Mouse (Mus musculus) fibroblast of lung, adult 2 months (primary cell): Measurements from ENCODE around the gene Gdpd4.
A peak's percentile ranks its signal among the peaks of the same experiment; 100 is the strongest.

Experiments
- DNase-seq: peaks from one replicate; pipeline ENCODE4 v3.0.0-alpha.2; 2011; ENCODE audit warnings: low read depth

The Gdpd4 gene

GRCm38 (mm10) chr7:97919742-97920141 is at the start of gene Gdpd4:
Gene Gdpd4, plus strand, starts transcription at chr7:97919955.
- no peak for DNase-seq

- DNase-seq = no peak
Observed at GRCm38 (mm10) chr7:97872396-97872795, 47.4 kb upstream of the Gdpd4 start.

- no peak for DNase-seq
Observed at GRCm38 (mm10) chr7:97873317-97873716, 46.4 kb upstream of the Gdpd4 start.

GRCm38 (mm10) chr7:97877846-97878538 is 41.8 kb upstream of the Gdpd4 start:
- no peak for DNase-seq

GRCm38 (mm10) chr7:97911646-97912045 is 8.1 kb upstream of the Gdpd4 start:
- no peak for DNase-seq

- DNase-seq = no peak
Observed at GRCm38 (mm10) chr7:97914833-97915516, 4.8 kb upstream of the Gdpd4 start.

- DNase-seq = no peak
Observed at GRCm38 (mm10) chr7:97925819-97926218, 6.1 kb downstream of the Gdpd4 start.

GRCm38 (mm10) chr7:97926978-97927377 is 7.2 kb downstream of the Gdpd4 start:
- DNase-seq = no peak

- no peak for DNase-seq
Observed at GRCm38 (mm10) chr7:97944485-97944884, 24.7 kb downstream of the Gdpd4 start.

- no peak for DNase-seq
Observed at GRCm38 (mm10) chr7:97972486-97972885, 52.7 kb downstream of the Gdpd4 start.

- peak; percentile 42 for DNase-seq
Observed at GRCm38 (mm10) chr7:97977463-97977862, 57.7 kb downstream of the Gdpd4 start.

GRCm38 (mm10) chr7:97984108-97984834 is 64.5 kb downstream of the Gdpd4 start:
- peak; percentile 1 for DNase-seq

- no peak for DNase-seq
Observed at GRCm38 (mm10) chr7:98002617-98003016, 82.9 kb downstream of the Gdpd4 start.

- no peak for DNase-seq
Observed at GRCm38 (mm10) chr7:98048101-98048824, 128.5 kb downstream of the Gdpd4 start.

GRCm38 (mm10) chr7:98051980-98052379 is 132.2 kb downstream of the Gdpd4 start:
- DNase-seq = no peak

GRCm38 (mm10) chr7:98054461-98054860 is 134.7 kb downstream of the Gdpd4 start:
- no peak for DNase-seq

- no peak for DNase-seq
Observed at GRCm38 (mm10) chr7:98054942-98055341, 135.2 kb downstream of the Gdpd4 start.

- no peak for DNase-seq
Observed at GRCm38 (mm10) chr7:98066229-98066628, 146.5 kb downstream of the Gdpd4 start.

- DNase-seq = peak; percentile 33
Observed at GRCm38 (mm10) chr7:98071620-98072019, 151.9 kb downstream of the Gdpd4 start.

GRCm38 (mm10) chr7:98077453-98077852 is 157.7 kb downstream of the Gdpd4 start:
- DNase-seq = no peak

- DNase-seq = no peak
Observed at GRCm38 (mm10) chr7:98082376-98082775, 162.6 kb downstream of the Gdpd4 start.
